Mouse (Mus musculus) right cerebral cortex, postnatal 25 days (tissue): Measurements from ENCODE around the gene Llgl2.
"Not testable (repeated sequence)": the region's sequence is repeated elsewhere in the genome, so short reads cannot be mapped to it uniquely, and the experiment has no call there.

Experiments used
- DNase-seq: peaks from one replicate; pipeline ENCODE4 v3.0.0; 2022

Llgl2 gene

GRCm38 (mm10) chr11:115837606-115838345 lies 13.9 kb downstream of the Llgl2 start:
- DNase-seq: no peak

DNA sequence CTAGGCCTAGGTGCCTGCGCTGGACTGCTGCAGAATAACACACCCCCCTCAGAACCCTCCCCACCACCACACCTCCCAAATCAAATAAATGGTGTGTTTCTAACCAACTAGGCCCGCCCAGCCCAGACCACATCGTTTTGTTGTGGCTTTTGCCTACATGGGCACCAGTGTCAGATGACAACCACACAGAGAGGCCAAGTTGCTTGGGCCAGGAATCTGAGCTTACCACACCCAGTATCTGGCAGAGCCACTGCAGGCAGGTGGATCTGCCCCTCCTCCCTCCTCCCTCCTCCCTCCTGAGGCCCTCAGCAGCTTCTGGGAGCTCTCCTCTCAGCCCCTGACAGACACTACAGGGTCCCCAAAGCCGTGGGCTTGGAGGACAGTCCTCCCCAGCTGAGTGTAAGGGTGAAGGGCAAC lies 15.1 kb downstream of the Llgl2 start:
- no peak for DNase-seq

DNA sequence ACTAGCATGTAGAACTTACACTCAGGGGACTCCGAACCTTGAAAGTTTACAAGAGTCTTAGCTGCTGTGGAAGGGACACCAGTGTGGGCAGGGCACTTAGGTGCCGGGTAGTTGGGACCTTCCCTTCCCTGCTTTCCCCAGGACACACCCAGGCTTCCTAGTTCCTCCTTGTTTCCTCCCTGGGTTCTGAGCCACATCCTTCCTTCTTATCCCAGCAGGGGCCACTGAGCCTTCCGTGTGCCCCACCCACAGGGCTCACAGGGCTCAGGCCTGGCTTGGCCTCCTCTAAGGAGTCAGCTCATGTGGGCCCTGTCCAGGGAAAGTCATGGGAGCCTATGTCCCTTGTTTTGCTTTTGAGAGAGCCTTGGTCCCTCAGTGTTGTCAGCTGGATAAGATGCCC lies 15.9 kb downstream of the Llgl2 start:
- no peak for DNase-seq

DNA sequence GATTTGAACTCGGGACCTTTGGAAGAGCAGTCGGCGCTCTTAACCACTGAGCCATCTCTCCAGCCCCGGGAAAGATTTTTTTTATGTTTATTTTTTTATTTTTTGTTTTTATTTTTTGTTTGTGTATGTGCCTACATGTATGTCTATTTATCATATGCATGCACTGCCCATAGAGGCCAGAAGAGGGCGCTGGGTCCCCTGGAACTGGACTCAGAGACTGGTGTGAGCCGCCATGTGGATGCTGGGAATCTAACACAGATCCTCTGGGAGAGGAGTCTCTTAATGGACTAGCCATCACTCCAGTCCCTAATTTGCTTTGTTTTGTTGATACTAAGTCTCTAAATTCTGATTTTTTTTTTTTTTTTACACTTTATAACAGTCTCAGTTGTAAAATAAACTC lies 17.2 kb downstream of the Llgl2 start:
- no peak for DNase-seq

- no peak for DNase-seq
Observed at GRCm38 (mm10) chr11:115841961-115842550, 18.2 kb downstream of the Llgl2 start.

DNA sequence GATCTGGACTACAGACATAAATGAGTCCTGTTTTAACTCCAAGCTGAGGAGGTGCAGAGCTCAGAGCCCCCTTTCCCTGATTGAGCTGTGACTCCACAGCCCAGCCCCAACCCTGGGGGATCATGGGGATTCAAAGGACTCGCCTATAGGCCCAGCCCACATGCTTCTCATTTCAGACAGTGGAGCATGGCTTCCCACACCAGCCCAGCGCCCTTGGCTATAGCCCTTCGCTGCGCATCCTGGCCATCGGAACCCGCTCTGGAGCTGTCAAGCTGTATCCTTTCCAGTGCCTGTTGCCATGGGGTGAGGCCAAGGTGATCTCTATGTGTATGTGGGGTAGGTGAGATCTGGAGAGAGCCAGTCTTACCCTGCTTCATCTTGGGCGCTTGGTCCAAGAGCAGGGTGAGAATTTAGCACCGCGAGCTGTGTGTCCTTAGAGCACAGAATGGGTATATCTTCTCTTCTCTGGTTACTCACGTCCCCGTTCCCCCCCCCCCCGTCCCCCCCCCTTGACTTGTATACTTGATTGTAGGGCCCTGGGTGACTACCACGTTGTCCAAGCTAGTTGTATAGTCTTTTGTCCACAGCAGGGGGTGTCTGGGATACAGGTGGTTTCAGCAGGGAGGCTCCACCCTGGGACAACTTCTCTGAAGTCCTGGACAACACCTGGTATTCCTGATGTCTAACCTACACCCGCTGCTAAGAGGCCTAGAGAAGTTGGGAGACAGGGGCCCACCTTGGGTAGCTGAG lies 19.5 kb downstream of the Llgl2 start:
- DNase-seq: no peak

GRCm38 (mm10) chr11:115843891-115844239 lies 20.0 kb downstream of the Llgl2 start:
- no peak for DNase-seq

DNA sequence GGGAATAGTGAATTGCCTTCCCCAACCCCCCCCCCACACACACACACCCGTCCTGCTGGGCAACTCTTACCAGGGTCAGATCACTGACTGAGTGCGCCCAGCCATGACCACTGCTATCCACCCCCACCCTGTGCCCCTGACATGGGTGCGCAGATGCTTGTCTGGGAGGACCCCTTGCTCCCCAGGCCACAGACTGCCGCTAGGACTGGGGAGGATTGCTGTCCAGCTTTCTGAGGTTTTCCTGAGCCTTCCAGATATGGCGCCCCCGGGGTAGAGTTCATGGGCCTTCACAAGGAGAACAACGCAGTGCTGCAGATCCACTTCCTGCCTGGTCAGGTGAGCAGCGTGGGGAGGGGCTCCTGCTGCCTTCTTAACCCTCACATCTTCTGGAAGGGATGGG lies 20.4 kb downstream of the Llgl2 start:
- no peak for DNase-seq

- DNase-seq: no peak
Observed at GRCm38 (mm10) chr11:115845819-115846218, 22.0 kb downstream of the Llgl2 start.

DNA sequence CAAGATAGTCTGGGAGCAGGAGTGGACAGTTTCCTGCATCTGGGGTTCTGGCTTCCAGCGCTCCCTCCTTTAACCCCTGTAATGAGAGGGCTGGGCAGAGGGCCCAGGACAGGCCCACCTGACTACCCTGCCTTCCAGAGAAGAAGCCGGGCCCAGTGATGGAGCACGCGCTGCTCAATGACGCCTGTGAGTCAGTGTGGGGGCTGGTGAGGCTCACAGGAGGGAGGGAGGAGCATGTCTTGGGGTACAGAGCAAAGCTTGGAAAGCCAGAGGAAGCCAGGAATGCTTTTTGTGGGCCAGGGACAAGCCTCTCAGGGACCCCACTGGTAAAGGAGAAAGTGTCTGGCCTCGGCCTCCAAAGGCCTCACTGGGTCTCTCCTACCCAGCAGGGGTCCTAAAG lies 30.8 kb downstream of the Llgl2 start:
- peak; percentile 31 for DNase-seq

GRCm38 (mm10) chr11:115857146-115857545 lies 33.3 kb downstream of the Llgl2 start:
- not testable (repeated sequence) for DNase-seq

- DNase-seq: no peak
Observed at GRCm38 (mm10) chr11:115857936-115858335, 34.1 kb downstream of the Llgl2 start.

DNA sequence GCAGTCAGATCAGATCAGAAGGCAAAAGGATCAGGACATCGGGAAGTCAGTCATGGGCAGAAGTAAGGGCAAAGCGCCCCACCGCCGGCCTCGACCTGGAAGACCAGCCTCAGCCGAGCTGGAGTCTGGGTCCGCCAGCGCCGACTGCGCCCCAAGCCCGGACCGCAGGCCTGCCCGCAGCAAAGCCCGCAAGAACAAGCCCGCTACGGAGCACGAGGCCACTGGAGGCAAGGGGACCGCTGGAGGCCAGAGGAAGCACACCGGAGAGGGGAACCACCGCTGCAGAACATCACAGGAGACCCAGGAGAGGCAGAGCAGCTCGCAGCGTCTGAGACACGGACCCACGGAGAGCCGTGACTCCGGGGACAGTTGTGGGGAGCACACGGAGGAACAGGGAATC lies 34.5 kb downstream of the Llgl2 start, which contains the start of gene Myo15b:
TSS of gene Myo15b (plus strand) at position 53 of the 400 bp plus-strand sequence.
- no peak for DNase-seq

GRCm38 (mm10) chr11:115859143-115859945 lies 35.5 kb downstream of the Llgl2 start:
- peak; percentile 65 for DNase-seq

- no peak for DNase-seq
Observed at GRCm38 (mm10) chr11:115863895-115864294, 40.0 kb downstream of the Llgl2 start.

GRCm38 (mm10) chr11:115869393-115869792 lies 45.5 kb downstream of the Llgl2 start:
- no peak for DNase-seq

DNA sequence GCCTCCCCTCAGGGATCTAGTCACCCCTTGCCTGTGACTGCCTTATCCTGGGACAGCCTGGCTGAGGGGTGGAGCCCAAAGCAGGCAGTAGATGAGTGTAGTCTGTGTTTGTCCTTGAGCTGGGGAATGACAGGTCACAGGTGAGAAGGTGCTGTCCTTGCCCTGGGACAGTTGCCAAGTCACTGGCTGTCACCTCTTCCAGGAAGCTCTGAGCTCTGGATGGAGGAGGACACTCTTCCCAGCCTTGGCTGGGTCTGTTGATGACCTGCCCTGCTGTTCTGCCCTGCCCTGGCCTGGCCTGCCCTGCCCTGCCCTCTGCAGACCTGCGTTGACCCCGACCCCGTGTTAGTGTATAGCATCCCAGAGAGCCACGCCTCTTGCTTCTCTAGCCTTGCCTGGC lies 48.6 kb downstream of the Llgl2 start:
- DNase-seq: no peak

GRCm38 (mm10) chr11:115875935-115876334 lies 52.1 kb downstream of the Llgl2 start:
- DNase-seq: no peak

DNA sequence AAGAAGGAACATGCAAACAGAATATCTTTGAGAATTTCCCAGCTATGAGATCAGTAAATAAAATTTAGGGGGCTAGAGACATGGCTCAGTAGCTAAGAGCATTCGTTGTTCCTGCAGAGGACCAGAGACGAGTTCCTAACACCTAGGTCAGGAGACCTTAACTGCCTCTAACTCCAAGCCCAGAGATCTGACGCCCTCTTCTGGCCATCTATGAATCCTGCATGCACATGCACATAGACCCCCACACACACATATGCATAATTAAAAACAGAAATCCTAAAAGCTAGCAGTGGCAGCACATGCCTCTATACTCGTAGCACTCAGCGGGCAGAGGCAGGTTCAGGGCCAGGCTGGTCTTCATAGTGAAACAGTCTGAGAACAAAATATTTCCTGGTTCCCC lies 52.6 kb downstream of the Llgl2 start:
- DNase-seq: no peak

DNA sequence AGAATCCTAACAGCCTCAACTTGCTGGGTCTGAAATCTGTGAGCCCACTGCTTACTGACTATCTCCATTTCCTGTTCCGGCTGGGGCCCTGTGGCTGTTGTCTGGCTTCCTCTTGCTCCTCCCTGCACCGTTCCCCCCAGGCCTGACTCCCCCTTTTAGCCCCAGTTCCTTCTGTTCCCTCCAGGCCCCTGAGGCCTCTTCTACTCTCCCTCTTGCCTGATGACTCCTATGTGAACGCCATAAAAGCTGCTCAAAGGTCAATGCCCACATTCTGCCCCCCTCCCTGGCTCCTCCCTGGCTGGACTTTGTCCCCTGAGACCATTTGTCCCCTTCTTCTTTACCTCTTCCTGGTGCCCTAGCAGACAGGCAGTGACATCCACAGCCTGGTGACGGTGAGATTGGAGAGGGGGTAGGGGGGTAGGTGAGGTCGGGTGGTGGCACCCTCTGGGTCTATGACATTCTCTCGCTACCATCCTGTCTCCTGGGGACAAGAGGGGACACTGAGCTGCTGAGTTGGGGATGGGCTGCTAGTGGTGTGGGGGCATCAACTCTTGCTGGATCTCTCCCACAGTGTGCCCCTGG lies 53.4 kb downstream of the Llgl2 start:
- DNase-seq: no peak

- DNase-seq: no peak
Observed at GRCm38 (mm10) chr11:115878071-115878470, 54.2 kb downstream of the Llgl2 start.

- DNase-seq: no peak
Observed at GRCm38 (mm10) chr11:115881002-115881401, 57.2 kb downstream of the Llgl2 start.

- no peak for DNase-seq
Observed at GRCm38 (mm10) chr11:115883251-115883650, 59.4 kb downstream of the Llgl2 start.
